ENCODE assay signal across 1 mouse cellular context in genomic region chr2:30931922-30932321, GRCm38 (mm10).
TF ChIP-seq lines count a peak whose summit lies in the region.

No protein-coding gene starts in this region.

TF ChIP-seq in CH12.LX, 34 proteins besides CTCF, POLR2A, EP300 and RAD21 (continued from another document):
- TF ChIP-seq PAX5 (IDR thresholded peaks at IDR 0.05; ENCODE audit: low read length) = no peak
- TF ChIP-seq BHLHE40 (IDR thresholded peaks at IDR 0.05; ENCODE audit: low read depth, low read length) = no peak
- no peak for TF ChIP-seq MXI1 (IDR thresholded peaks at IDR 0.05; ENCODE audit: low read depth, low read length)
- no peak for TF ChIP-seq ZNF384 (IDR thresholded peaks at IDR 0.05; ENCODE audit: low read depth, low read length)
